Mouse (Mus musculus) layer of hippocampus, postnatal 25 days (tissue): ENCODE measurements at regions not wholly inside any gene's neighbourhood (a gene's known extent, or its start where the extent isn't known, plus 50 kb on each side); places are given as distances from the start of the nearest gene placed in this dataset.

Source experiments
- DNase-seq, 2 experiments: peaks; one replicate each; pipeline ENCODE4 v3.0.0; 2022; ENCODE audit warnings: mixed read lengths in 2 of 2, low spot score in 1 of 2; ENCODE audit errors: extremely low spot score in 1 of 2

DNA sequence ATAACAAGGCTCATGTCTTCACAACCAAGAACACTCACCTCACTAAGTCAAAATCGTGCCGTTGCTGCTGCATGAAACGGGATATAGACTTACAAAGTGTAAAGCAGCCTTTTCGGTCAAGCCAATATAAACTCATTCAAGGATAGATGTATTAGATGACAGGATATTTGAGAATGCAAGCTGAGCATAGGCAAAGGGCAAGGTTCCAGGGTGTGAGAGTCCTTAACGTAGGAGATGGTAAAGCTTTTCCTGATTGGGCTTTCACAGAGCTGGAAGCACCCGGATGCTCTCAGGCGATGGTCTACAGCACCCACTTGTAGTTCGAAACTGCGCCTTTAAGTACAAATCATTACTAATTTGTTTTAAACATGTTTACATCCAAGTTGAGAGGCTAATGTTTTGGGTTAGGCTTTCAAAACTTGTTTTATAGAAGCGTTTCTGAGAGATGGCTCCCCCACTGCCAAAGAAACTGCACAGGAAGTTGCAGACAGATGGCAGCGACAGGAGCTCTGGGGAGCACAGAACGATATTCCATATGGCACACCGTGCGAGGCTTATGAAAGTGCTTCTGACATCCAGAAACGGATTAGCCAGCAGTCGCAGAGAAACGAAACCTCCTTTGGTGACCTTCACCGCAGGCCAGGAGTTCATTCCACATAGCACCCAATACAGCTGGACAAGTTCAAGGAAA is 54.1 kb upstream of the Rell1 start:
- peak; percentile 60 to 63 for DNase-seq

DNA sequence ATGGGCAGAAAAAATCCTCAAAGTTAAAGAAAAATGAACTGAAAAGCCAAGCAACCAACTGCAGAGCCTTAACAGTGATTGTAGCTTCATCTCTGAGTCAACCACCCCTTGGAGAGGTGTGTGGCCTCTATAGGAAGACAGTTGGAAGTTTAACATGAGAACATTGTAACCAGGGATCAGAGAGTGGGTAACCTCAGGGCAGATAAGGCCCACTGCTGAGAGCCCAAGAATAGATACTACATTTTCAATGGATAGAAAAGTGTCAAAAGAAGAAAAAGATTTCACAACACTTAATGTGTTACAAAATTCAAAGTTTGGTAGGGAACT is 54.6 kb upstream of the Rell1 start:
- DNase-seq = no peak

DNA sequence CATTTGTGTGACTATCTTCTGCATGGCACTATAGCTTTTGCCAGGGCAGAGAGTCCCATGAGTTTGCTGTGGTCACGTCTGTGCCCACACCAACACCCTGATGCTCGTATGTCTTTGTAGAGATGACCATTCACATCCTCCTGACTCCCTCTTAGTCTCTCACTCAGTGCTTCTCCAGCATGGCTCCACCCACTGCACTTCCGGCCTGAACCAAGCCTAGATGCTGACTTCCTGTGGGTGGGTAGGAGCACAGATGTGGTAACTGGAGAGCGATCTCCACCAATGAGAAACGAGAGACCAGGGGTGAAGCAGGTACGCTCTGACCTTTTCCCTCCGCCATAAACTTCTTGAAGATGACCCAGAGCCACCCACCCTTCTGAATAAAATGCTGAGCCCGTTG is 55.7 kb upstream of the Rell1 start:
- DNase-seq = no peak

DNA sequence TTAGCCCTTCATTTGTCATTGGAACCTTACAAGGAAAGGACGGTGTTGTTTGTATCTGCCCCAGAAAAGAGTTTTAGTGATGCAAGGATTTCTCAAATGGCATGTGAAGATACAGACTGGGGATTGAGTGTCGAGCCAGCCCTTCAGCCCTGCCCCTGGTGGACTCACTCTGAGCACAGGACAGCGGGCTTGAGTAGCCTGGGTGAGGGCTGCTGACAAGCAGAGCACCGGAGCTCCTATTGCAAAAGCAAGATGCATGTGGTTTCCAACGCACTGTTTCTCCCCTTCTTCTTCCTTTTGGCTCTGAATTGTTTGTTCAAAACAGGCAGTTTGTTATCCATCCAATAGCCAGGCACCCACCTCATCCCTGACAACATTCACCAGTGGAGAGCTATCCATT is 59.0 kb upstream of the Rell1 start:
- DNase-seq = no peak

DNA sequence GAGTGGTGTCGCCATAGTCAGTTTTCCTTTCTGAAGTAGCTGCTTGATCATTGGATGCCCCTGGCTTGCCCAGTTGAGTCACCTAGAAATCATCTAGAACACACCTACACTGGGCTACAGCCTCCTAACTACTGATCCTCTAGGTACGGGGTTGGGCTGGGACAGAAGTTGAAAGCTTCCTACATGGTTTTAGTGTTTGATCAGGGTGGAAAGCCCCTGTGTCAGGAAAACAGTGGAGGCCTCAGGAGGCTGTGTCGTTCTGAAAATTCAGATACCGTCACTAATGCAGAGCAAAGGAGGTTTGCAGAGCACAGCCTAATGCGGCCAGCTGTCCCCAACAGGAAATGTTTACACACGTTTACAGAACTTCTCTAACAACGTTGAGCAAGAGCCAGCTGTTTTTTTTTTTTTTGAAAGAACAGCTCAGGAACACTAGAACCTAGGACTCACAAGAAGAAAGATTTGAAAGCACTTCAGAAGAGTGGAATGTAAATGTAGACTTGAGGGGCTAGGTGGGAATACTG is 61.0 kb upstream of the Rell1 start:
- no peak for DNase-seq

DNA sequence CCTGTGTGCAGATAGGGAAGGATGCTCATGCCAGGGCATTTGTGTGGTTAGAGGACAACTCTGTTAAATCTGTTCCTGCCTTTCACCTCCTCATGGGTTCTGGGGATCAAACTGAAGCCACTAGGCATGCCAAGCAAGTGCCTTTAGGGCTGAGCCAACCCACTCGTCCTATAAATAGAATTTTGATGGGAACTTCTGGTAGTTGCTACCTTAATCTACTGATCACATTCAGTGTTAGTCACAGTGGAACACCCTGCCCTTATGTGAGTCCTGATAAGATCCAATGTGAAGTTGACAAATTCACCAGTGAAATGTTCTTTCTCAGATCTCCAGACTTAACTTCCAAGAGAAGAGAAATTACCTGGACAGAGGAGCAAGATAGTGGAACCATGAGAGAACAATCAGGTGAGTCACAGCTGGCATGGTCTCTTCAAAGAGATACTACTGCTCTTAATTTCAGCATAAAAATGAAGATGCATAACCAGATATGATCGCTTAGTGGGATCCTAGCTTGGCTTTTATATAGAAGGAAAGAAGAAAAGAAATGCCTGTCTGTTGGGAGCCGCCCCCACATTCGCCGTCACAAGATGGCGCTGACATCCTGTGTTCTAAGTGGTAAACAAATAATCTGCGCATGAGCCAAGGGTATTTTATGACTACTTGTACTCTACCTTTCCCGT is 61.7 kb upstream of the Rell1 start:
- DNase-seq = no peak

DNA sequence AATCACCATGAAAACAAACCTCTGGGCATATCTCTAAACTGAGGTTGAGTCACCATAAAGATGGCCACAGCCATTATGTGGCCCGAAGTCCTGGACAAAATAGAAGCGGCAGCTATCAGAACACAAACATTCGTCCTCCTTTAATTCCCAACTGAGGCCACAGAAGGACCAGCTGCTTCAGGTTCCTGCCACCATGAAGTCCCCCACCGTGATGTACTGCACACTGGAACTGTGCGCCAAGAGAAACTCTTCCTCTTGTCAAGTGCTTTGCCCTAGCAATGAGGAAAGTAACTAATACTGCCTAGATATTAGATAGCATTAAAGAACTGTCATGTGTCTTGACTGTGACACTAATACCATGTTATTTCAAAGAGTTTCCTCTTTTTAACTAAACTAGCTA is 54.4 kb upstream of the Pgm2 start:
- no peak for DNase-seq

DNA sequence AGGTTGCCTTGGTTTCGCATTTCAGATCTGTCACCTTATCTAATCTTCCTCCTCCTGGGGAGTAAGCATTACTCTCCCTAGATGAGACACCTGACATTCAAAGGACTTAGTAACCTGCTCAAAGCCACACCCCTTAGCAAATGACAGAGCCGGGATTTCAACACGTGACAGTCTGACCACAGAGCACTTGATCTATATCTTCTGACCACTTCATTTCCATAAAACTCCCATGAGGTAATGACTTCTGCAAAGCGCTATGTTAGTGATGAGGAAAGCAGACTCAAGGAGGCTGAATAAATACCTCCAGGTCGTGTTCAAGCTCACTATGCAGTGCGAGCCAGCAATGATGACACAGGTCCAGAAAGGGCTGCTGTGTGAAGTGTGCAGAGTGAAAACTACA is 52.1 kb upstream of the Pgm2 start:
- no peak for DNase-seq
